Mouse (Mus musculus) midbrain, embryonic 12.5 days (tissue): ENCODE data around the gene H3f3a. TPM values are rescaled to one million over a fixed set of nuclear protein-coding genes. Genes with fewer than 3 reads are reported as not detected.

Experiments
- ATAC-seq: fragments of 200-750 bp; cut with Nextera tagmentation; 2 replicates; pipeline ENCODE4 v1.8.0; 2017; ENCODE audit warnings: low read depth, moderate TSS enrichment, moderate library complexity; ENCODE audit not compliant: low FRiP score
- H3K27ac ChIP-seq: fragments of 300-500 bp; sonication (generic); replicated peaks from 2 replicates; pipeline ENCODE4 v1.5.1; 2016; ENCODE audit warnings: mild to moderate bottlenecking
- H3K27me3 ChIP-seq: fragments of 300-500 bp; sonication (generic); 2 replicates; pipeline ENCODE4 v1.6.1; 2016; ENCODE audit warnings: mild to moderate bottlenecking
- H3K36me3 ChIP-seq: fragments of 300-500 bp; sonication (generic); 2 replicates; pipeline ENCODE4 v1.6.1; 2016
- H3K4me1 ChIP-seq: fragments of 300-500 bp; sonication (generic); 2 replicates; pipeline ENCODE4 v1.6.1; 2016
- H3K4me2 ChIP-seq: fragments of 300-500 bp; sonication (generic); replicated peaks from 2 replicates; pipeline ENCODE4 v1.6.1; 2016; ENCODE audit warnings: mild to moderate bottlenecking, moderate library complexity
- H3K4me3 ChIP-seq: fragments of 300-500 bp; sonication (generic); 2 replicates; pipeline ENCODE4 v1.5.1; 2016; ENCODE audit warnings: mild to moderate bottlenecking
- H3K9ac ChIP-seq: fragments of 300-500 bp; sonication (generic); replicated peaks from 2 replicates; pipeline ENCODE4 v1.6.1; 2016; ENCODE audit warnings: mild to moderate bottlenecking, moderate library complexity
- H3K9me3 ChIP-seq: fragments of 300-500 bp; sonication (generic); 2 replicates; pipeline ENCODE4 v1.6.1; 2016; ENCODE audit warnings: mild to moderate bottlenecking
- WGBS: fragments of 180-500 bp; shearing (Covaris S2); methylation state at CpG from one replicate; pipeline ENCODE4 v1.1.7; 2016; 5-methylcytosine and 5-hydroxymethylcytosine counted together
- polyA plus RNA-seq: library from polyadenylated mRNA; unstranded; fragments of >200 nt; fragmentation: Nextera tagmentation; extraction: Ambion mirVana; gene quantifications from 2 replicates; pipeline ENCODE4 v1.2.1, GENCODE M21; 2016

H3f3a gene
- polyA plus RNA-seq, 1 experiment from 2014 or later: 3,552 TPM

DNA sequence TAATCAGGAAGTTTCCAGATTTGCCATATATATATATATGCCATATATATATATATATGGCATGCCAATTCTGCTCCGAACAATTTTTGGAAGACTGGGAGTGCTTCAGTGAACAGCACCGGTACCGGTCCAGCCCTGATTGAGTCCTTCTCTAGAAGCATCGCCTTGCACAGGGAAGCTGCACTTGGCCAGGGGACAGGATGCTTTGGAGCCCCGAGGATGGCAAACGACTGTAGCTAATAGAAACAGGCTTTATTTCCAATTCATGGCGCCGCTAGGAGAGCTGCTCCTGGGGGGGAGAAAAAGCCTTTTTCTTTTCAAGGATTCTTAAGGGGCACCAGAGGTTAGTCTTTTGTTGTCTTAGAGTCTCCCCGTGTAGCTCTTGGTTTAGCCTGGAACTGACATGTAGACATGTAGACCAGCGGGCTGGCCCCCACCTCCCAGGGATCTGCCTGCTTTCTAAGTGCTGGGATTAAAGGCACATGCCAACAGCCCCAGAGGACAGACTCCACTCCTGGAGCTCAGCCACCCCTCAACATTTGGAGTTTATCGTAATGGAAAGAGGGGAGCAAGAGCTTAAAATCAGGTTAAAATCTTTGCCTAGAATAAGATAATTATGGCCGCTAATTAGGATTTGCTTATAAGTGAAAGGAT is 1.8 kb upstream of the H3f3a start:
- Histone ChIP-seq H3K27ac (peak overlapping the region; percentile 43; the same call in 1 of the 2 replicates), H3K36me3 (peaks cover under 1% of the 10 kb centered on the region), H3K4me3 (no peak overlapping the region), H3K4me1 (peaks cover 23% of the 10 kb centered on the region), H3K4me2 (peak overlapping the region; percentile 26), H3K9ac (peak overlapping the region; percentile 39), H3K27me3 (no peaks in the 10 kb centered on the region), H3K9me3 (no peaks in the 10 kb centered on the region)
- ATAC-seq: no peak
- 36% methylated on average over 12 of the region's 12 CpGs for WGBS

GRCm38 (mm10) chr1:180813409-180813884 is 296 bp downstream of the H3f3a start:
- Histone ChIP-seq H3K27me3 (no peaks in the 10 kb centered on the region), H3K9me3 (no peaks in the 10 kb centered on the region), H3K4me3 (peak overlapping the region; percentile 77), H3K4me2 (peak overlapping the region; percentile 60), H3K4me1 (peaks cover 36% of the 10 kb centered on the region), H3K9ac (peak overlapping the region; percentile 100), H3K36me3 (peaks cover 18% of the 10 kb centered on the region), H3K27ac (peak overlapping the region; percentile 99)
- under 1% methylated on average over 41 of the region's 65 CpGs for WGBS
- ATAC-seq: peak; percentile 96

GRCm38 (mm10) chr1:180812463-180813408 is 1.0 kb downstream of the H3f3a start:
- ATAC-seq: peak; percentile 0; the same call in 1 of the 2 replicates
- no peaks in the 10 kb centered on the region for H3K9me3 ChIP-seq
- peak overlapping the region; percentile 99 for H3K27ac ChIP-seq
- H3K27me3 ChIP-seq: no peaks in the 10 kb centered on the region
- peaks cover 23% of the 10 kb centered on the region for H3K36me3 ChIP-seq
- H3K4me2 ChIP-seq: peak overlapping the region; percentile 49
- H3K4me3 ChIP-seq: peak overlapping the region; percentile 77
- peaks cover 36% of the 10 kb centered on the region for H3K4me1 ChIP-seq
- under 1% methylated on average over 69 of the region's 71 CpGs for WGBS
- peak overlapping the region; percentile 100 for H3K9ac ChIP-seq

DNA sequence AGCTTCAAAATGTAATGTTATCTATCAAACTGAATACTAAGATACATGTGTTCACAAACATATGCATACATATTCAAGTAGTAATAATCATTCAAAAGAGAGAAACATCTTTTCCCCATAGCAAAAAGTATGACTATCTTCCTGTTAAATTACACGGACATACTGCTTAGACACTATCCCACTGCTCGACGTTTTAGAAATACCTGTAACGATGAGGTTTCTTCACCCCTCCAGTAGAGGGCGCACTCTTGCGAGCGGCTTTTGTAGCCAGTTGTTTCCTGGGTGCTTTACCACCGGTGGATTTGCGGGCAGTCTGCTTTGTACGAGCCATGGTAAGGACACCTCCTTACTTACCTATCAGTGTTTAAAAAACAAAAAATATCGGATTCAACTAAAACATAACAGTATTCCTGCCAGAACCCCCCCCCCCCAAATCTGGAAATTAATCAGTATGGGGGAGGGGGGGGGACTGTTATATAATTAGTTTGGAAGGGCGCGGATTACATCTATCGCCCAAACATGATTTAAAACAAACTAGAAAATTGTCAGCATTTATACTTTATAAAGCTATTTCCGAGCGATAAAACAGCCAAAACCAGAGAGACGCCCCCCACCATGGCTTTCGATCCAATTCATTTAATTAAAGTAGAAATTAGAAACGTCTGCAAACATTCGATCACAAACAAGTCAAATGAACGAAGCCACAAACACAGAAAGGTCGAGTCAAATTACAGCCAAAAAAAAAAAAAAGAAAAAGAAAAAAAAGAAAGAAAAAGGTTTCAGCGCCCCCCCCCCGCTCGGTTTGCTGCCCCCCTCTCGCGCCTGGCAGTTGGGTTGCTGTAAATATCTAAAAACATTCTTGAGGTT is 1.9 kb downstream of the H3f3a start:
- Histone ChIP-seq H3K4me1 (peaks cover 36% of the 10 kb centered on the region), H3K9ac (peak overlapping the region; percentile 100), H3K27me3 (no peaks in the 10 kb centered on the region), H3K9me3 (no peaks in the 10 kb centered on the region), H3K4me2 (peak overlapping the region; percentile 49), H3K36me3 (peaks cover 32% of the 10 kb centered on the region), H3K4me3 (peak overlapping the region; percentile 77), H3K27ac (peak overlapping the region; percentile 99)
- ATAC-seq: no peak
- 4% methylated on average over 27 of the region's 27 CpGs for WGBS

DNA sequence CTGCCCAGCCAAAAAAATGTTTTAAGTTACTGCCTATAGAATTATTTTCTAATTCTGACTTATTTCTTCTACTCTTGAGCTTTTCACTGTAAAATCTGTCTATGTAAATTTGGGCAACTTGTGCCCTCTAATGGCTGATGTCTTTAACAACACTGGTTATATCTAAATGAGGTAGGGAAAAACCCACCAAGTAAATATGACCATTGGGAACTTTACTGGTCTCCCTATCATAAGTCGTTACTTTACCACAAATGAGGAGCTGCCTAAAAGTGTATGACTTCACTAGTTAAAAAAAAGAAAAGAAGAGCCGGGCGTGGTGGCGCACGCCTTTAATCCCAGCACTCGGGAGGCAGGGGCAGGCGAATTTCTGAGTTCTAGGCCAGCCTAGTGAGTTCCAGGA is 2.8 kb downstream of the H3f3a start:
- 76% methylated on average over 7 of the region's 7 CpGs for WGBS
- H3K36me3 ChIP-seq: peaks cover 41% of the 10 kb centered on the region
- peak overlapping the region; percentile 49 for H3K4me2 ChIP-seq
- H3K4me3 ChIP-seq: peak overlapping the region; percentile 77
- no peak overlapping the region for H3K9ac ChIP-seq
- H3K9me3 ChIP-seq: no peaks in the 10 kb centered on the region
- H3K4me1 ChIP-seq: peaks cover 34% of the 10 kb centered on the region
- ATAC-seq: no peak
- no peaks in the 10 kb centered on the region for H3K27me3 ChIP-seq
- no peak overlapping the region for H3K27ac ChIP-seq

- WGBS: 83% methylated on average over 5 of the region's 5 CpGs
- ATAC-seq: no peak
- Histone ChIP-seq H3K4me3 (no peak overlapping the region), H3K4me1 (peaks cover 19% of the 10 kb centered on the region), H3K9me3 (no peaks in the 10 kb centered on the region), H3K27me3 (no peaks in the 10 kb centered on the region), H3K4me2 (peak overlapping the region; percentile 17; the same call in 1 of the 2 replicates), H3K9ac (no peak overlapping the region), H3K36me3 (peaks cover 62% of the 10 kb centered on the region), H3K27ac (no peak overlapping the region)
Measured at GRCm38 (mm10) chr1:180808831-180809230, 4.9 kb downstream of the H3f3a start.

GRCm38 (mm10) chr1:180803881-180804280 is 9.9 kb downstream of the H3f3a start:
- H3K4me3 ChIP-seq: no peak overlapping the region
- no peak overlapping the region for H3K27ac ChIP-seq
- H3K4me1 ChIP-seq: peaks cover 2% of the 10 kb centered on the region
- peaks cover 80% of the 10 kb centered on the region for H3K36me3 ChIP-seq
- H3K9ac ChIP-seq: no peak overlapping the region
- no peaks in the 10 kb centered on the region for H3K27me3 ChIP-seq
- no peaks in the 10 kb centered on the region for H3K9me3 ChIP-seq
- H3K4me2 ChIP-seq: no peak overlapping the region
- 91% methylated on average over 6 of the region's 6 CpGs for WGBS
- ATAC-seq: no peak

DNA sequence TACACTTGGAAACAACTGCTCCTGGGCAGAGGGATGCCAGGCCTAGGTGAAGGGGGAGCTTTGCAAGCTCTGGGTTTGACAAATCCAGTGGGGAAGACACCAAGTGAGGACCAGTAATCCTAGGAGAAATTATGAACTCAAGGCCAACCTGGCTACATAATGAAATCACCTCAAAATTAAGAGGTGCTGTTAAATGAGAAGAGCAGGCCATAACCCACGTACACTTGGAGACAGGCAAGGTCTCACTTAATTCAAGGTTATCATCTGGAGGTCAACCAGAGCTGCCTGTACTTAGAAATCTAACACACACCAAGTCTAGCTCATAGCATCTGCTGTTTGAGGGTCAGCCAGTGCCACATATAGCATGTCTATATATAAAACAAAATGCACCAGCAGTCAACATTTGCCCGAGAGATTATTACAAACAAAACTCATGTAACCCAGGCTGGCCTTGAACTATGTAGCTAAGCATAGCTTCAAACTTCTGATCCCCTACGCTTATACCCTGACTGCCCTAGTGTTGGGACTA is 12.2 kb downstream of the H3f3a start:
- Histone ChIP-seq H3K4me2 (no peak overlapping the region), H3K27ac (no peak overlapping the region), H3K4me3 (no peak overlapping the region), H3K36me3 (peaks cover 60% of the 10 kb centered on the region), H3K4me1 (no peaks in the 10 kb centered on the region), H3K27me3 (no peaks in the 10 kb centered on the region), H3K9me3 (no peaks in the 10 kb centered on the region), H3K9ac (no peak overlapping the region)
- 94% methylated on average over 3 of the region's 3 CpGs for WGBS
- ATAC-seq: no peak

- no peak for ATAC-seq
- WGBS: 56% methylated on average over 2 of the region's 2 CpGs
- Histone ChIP-seq H3K27ac (no peak overlapping the region), H3K4me3 (no peak overlapping the region), H3K9me3 (no peaks in the 10 kb centered on the region), H3K36me3 (peaks cover 53% of the 10 kb centered on the region), H3K4me2 (no peak overlapping the region), H3K4me1 (no peaks in the 10 kb centered on the region), H3K9ac (no peak overlapping the region), H3K27me3 (no peaks in the 10 kb centered on the region)
Measured at GRCm38 (mm10) chr1:180800814-180801213, 12.9 kb downstream of the H3f3a start.

GRCm38 (mm10) chr1:180800022-180800421 is 13.7 kb downstream of the H3f3a start:
- H3K27ac ChIP-seq: no peak overlapping the region
- no peak overlapping the region for H3K4me3 ChIP-seq
- no peaks in the 10 kb centered on the region for H3K4me1 ChIP-seq
- no peak overlapping the region for H3K4me2 ChIP-seq
- 89% methylated on average over 5 of the region's 5 CpGs for WGBS
- H3K9ac ChIP-seq: no peak overlapping the region
- no peaks in the 10 kb centered on the region for H3K27me3 ChIP-seq
- ATAC-seq: no peak
- H3K9me3 ChIP-seq: no peaks in the 10 kb centered on the region
- H3K36me3 ChIP-seq: peaks cover 45% of the 10 kb centered on the region

DNA sequence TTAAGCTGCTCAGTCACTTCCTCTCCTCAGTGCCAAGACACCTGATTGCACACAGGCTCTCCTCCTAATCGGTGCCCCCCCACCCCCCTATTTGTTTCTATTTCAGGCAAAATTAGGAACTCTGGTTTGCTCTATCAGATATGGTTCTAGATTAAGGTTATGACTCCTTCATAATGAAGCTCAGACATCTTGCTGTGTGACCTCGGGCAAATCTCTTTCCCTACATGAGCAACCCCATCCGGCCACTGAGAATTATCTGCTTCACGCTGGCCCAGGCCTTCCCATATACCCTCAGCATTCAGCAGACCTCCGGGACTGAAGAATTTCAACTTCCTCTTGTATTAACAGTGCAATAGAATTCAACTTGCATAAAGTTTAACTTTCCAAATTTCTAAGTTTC is 14.5 kb downstream of the H3f3a start:
- H3K4me2 ChIP-seq: no peak overlapping the region
- 88% methylated on average over 5 of the region's 5 CpGs for WGBS

More for the DNA sequence above, 14.5 kb downstream of the H3f3a start:
- no peak for ATAC-seq
- H3K4me1 ChIP-seq: peaks cover 4% of the 10 kb centered on the region; the same call in 1 of the 2 replicates
- H3K27ac ChIP-seq: no peak overlapping the region
- no peak overlapping the region for H3K4me3 ChIP-seq
- no peaks in the 10 kb centered on the region for H3K27me3 ChIP-seq
- peaks cover 38% of the 10 kb centered on the region for H3K36me3 ChIP-seq
- H3K9me3 ChIP-seq: no peaks in the 10 kb centered on the region
- no peak overlapping the region for H3K9ac ChIP-seq
